Mouse (Mus musculus) spleen, adult 2 months (tissue): ENCODE data around the gene Cars2. TPM values are rescaled to one million over a fixed set of nuclear protein-coding genes. Genes with fewer than 3 reads are reported as not detected.
A peak's percentile ranks its signal among the peaks of the same experiment; 100 is the strongest.

ENCODE experiments used
- DNase-seq, 2 experiments: peaks; one replicate each; pipeline versions ENCODE4 v3.0.0 to v3.0.0-alpha.2; 2012 to 2021; ENCODE audit warnings: low spot score in 2 of 2, low read depth in 1 of 2
- H3K27ac ChIP-seq: fragments of 200-500 bp; 2 replicates; pipeline ENCODE4 v1.5.1; 2012; ENCODE audit warnings: low read length, inconsistent platforms; ENCODE audit not compliant: insufficient read depth
- H3K27me3 ChIP-seq: fragments of 200-500 bp; 2 replicates; pipeline ENCODE4 v1.6.1; 2012; ENCODE audit warnings: mild to moderate bottlenecking, moderate library complexity, low read length, inconsistent platforms; ENCODE audit not compliant: control insufficient read depth, insufficient read depth
- H3K36me3 ChIP-seq: fragments of 200-500 bp; 2 replicates; pipeline ENCODE4 v1.6.1; 2012; ENCODE audit warnings: mild to moderate bottlenecking, low read length, inconsistent platforms; ENCODE audit not compliant: control insufficient read depth, insufficient read depth
- H3K4me1 ChIP-seq: fragments of 200-500 bp; 2 replicates; pipeline ENCODE4 v1.6.1; 2011; ENCODE audit warnings: inconsistent platforms; ENCODE audit not compliant: control insufficient read depth, insufficient read depth, insufficient read length
- H3K4me3 ChIP-seq: fragments of 200-500 bp; 2 replicates; pipeline ENCODE4 v1.5.1; 2011; ENCODE audit warnings: mild to moderate bottlenecking, inconsistent platforms; ENCODE audit not compliant: insufficient read depth, insufficient read length; ENCODE audit errors: extremely low read depth
- CTCF ChIP-seq: fragments of 200-500 bp; IDR thresholded peaks from 2 replicates; pipeline ENCODE4 v1.5.1; 2011; ENCODE audit warnings: mild to moderate bottlenecking, inconsistent platforms; ENCODE audit not compliant: insufficient read depth, insufficient read length, insufficient replicate concordance; ENCODE audit errors: extremely low read depth
- POLR2A ChIP-seq: fragments of 200-500 bp; IDR thresholded peaks from 2 replicates; pipeline ENCODE4 v1.6.1; 2011; ENCODE audit warnings: low read depth, low read length, inconsistent platforms
- WGBS: fragments of 180-500 bp; shearing (Covaris S2); methylation state at CpG from one replicate; pipeline ENCODE4 v1.1.7; 2018; 5-methylcytosine and 5-hydroxymethylcytosine counted together
- polyA plus RNA-seq: library from polyadenylated mRNA; depleted of rRNA; stranded (reverse); fragments of >200 nt; gene quantifications from 2 replicates; pipeline ENCODE4 v1.2.3, GENCODE M21; 2012

The Cars2 gene
- polyA plus RNA-seq, 1 experiment = 29.8 TPM

DNA sequence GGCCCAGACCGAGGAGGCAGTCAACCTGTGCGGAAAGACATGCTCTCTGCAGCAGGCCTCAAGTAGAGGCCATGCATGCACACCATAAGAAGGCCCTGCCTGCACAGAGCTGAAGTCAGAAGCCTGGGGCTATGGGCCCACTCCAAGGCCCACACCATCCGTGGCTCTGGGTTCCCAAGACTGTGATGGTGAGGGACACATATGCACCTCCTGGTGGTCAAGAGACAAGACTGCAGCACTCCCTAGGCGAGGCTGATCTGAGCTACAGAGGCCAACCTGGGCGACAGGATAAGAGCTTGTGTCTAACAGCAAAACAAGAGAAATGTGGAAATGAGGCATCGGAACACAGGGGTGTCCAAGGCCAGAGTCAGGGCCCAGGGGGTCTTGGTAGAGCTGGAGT is 3.5 kb downstream of the Cars2 start:
- no peak for DNase-seq

DNA sequence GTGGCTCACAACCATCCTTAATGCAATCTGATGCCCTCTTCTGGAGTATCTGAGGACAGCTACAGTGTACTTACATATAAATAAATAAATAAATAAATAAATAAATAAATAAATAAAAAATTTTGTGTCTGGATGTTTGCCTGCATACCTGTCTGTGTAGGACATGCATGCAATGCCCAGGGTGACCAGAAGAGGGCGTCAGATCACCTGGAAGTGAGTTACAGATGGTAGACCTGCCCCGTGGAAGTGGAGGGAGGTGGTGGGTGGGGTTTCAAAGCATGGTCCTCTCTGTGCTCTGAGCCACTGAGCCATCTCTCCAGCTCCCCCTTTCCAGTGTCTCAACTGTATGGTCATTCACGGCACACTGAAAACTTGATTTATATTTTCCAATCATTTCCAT is 6.2 kb downstream of the Cars2 start:
- TF ChIP-seq POLR2A (no peak), CTCF (peak; percentile 66; the same call in 1 of the 2 replicates)
- H3K27ac ChIP-seq = no peak overlapping the region
- no peak overlapping the region for H3K4me3 ChIP-seq
- H3K36me3 ChIP-seq = peaks cover 10% of the 10 kb centered on the region
- no peaks in the 10 kb centered on the region for H3K27me3 ChIP-seq
- no peaks in the 10 kb centered on the region for H3K4me1 ChIP-seq
- 41% methylated on average over 3 of the region's 3 CpGs for WGBS
- DNase-seq = peak; percentile 41 to 66

More for the DNA sequence above, 3.5 kb downstream of the Cars2 start:
- no peak overlapping the region for H3K27ac ChIP-seq
- no peak overlapping the region for H3K4me3 ChIP-seq
- H3K27me3 ChIP-seq = no peaks in the 10 kb centered on the region
- H3K4me1 ChIP-seq = no peaks in the 10 kb centered on the region
- H3K36me3 ChIP-seq = peaks cover 7% of the 10 kb centered on the region
- WGBS = 69% methylated on average over 6 of the region's 6 CpGs
- TF ChIP-seq POLR2A (no peak), CTCF (peak; percentile 3; the same call in 1 of the 2 replicates)

DNA sequence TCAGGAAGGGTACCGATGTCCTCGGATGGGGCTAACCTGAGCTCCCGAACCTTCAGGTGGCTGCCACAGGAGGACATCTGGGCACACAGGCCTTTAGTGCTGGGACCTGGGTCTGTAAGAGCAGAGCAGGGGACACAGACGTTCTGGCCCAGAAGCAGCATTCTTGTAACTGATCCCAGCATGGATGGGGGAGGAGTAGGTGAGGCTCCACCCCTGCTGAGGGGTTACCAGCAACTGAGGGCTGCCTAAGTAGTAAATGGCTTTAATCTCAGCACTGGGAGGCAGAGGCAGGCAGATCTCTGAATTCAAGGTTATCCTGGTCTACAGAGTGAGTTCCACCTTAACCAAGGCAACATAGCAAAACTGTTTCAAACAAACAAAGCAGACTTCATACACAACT is 7.7 kb downstream of the Cars2 start:
- no peak overlapping the region for H3K4me3 ChIP-seq
- no peak for DNase-seq
- H3K36me3 ChIP-seq = peaks cover 10% of the 10 kb centered on the region
- 89% methylated on average over 4 of the region's 4 CpGs for WGBS
- H3K27me3 ChIP-seq = no peaks in the 10 kb centered on the region
- TF ChIP-seq CTCF (no peak), POLR2A (no peak)
- H3K27ac ChIP-seq = no peak overlapping the region
- no peaks in the 10 kb centered on the region for H3K4me1 ChIP-seq

DNA sequence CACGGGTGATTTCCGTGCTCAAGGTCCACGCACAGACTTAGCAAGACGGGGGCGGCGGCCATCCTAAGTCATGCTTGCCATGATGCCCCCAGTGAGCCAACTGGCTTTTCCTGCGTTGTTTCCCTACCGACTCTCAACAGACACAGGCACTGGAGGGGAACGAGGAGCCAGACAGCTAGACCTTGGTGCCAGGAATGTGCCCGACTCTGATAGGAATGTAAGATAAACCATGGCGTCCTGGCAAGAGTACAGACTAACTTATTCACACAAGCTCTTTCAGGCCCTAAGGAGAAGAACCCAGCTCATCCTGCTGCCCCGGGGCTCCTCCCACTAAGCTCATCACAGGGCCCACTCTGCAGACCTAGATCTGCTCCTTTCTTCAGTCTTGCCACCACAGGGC is 8.6 kb downstream of the Cars2 start:
- TF ChIP-seq POLR2A (no peak), CTCF (no peak)
- H3K36me3 ChIP-seq = peaks cover 10% of the 10 kb centered on the region

DNA sequence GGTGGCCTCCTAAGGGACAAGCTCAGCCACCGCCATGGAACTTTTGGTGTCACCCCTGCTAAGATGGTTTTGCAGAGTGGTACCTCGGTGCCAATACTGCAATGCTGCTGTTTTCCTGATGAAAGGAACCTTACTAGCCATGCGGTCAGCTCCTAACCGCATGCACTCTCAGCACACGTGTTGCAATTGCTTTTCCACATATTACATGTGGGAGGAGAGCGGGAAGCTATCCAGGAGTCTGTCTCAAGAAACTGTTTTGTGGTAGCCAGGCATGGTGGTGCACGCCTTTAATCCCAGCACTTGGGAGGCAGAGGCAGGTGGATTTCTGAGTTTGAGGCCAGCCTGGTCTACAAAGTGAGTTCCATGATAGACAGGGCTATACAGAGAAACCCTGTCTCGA is 10.4 kb downstream of the Cars2 start:
- 97% methylated on average over 8 of the region's 8 CpGs for WGBS
- H3K4me3 ChIP-seq = no peak overlapping the region
- H3K27me3 ChIP-seq = no peaks in the 10 kb centered on the region
- DNase-seq = no peak
- H3K36me3 ChIP-seq = peaks cover 7% of the 10 kb centered on the region
- no peak overlapping the region for H3K27ac ChIP-seq
- H3K4me1 ChIP-seq = no peaks in the 10 kb centered on the region
- no peak for TF ChIP-seq POLR2A
- no peak for TF ChIP-seq CTCF

More for the DNA sequence above, 8.6 kb downstream of the Cars2 start:
- DNase-seq = no peak
- WGBS = 94% methylated on average over 12 of the region's 12 CpGs
- no peaks in the 10 kb centered on the region for H3K27me3 ChIP-seq
- no peak overlapping the region for H3K27ac ChIP-seq
- H3K4me1 ChIP-seq = no peaks in the 10 kb centered on the region
- no peak overlapping the region for H3K4me3 ChIP-seq

DNA sequence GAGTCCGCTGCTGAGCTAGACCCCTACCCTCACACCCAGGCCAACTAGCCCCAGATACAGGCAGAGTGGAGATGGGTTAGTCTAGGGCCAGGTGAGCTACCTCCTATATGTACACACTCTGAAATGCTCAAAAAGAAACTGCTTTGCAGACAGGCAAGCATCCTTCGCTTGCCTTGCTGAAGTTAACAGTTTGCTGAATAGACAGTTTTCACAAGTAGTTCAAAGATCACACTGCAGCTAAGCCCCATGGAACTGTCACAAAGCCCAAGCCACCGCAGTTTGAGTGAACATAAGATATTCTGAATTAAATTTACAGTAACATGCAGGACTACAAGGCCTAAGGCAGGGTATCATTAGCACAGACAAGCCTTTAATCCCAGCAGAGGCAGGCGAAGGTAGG is 11.5 kb downstream of the Cars2 start:
- Histone ChIP-seq H3K36me3 (peaks cover 7% of the 10 kb centered on the region), H3K4me3 (no peak overlapping the region), H3K27me3 (no peaks in the 10 kb centered on the region), H3K27ac (no peak overlapping the region), H3K4me1 (no peaks in the 10 kb centered on the region)
- TF ChIP-seq CTCF = no peak
- no peak for TF ChIP-seq POLR2A
- 92% methylated on average over 4 of the region's 4 CpGs for WGBS
- DNase-seq = no peak

DNA sequence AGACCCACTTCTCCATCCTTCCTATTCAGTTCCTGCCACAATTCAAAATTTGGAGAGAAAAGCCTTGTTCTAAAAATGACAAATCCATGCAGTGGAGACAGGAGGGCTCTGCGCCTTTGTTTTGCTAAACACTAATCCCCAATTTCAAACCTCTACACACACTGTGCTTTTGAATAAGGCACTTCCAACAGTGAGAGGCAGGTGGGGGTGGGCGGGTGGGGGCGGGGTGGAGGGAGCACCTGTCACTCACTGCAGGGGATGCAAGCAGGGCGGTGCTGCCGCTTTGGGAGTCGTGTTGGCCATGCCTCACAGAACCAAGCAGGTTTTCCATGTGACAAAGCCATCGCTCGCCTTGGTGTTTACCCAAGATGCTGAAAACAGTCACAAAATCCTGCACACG is 16.1 kb downstream of the Cars2 start:
- 93% methylated on average over 9 of the region's 9 CpGs for WGBS
- peaks cover 13% of the 10 kb centered on the region for H3K36me3 ChIP-seq

DNA sequence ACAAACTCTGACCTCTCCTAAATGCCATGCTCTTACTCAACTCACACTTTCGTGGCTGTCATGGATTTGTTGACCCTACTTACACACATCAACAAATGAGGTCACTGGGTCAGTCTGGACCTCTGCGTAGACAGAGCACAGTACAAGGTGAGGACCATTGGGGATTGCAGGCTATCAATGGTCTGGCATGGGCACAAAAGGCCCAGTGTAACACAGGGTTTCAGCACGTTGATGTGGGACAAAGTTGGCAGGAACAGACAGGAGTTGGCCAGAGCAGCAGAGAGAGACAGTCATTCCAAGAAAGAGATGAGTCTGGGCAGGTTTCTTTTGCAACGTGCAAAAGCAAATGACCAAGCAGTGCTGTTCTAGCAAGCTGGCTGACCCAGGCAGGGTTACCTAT is 19.7 kb downstream of the Cars2 start:
- H3K4me1 ChIP-seq = peaks cover 2% of the 10 kb centered on the region; the same call in 1 of the 2 replicates
- TF ChIP-seq POLR2A (no peak), CTCF (no peak)
- 89% methylated on average over 4 of the region's 4 CpGs for WGBS
- no peak overlapping the region for H3K27ac ChIP-seq
- DNase-seq = no peak
- no peak overlapping the region for H3K4me3 ChIP-seq
- H3K36me3 ChIP-seq = peaks cover 23% of the 10 kb centered on the region
- H3K27me3 ChIP-seq = no peaks in the 10 kb centered on the region

More for the DNA sequence above, 16.1 kb downstream of the Cars2 start:
- DNase-seq = no peak
- Histone ChIP-seq H3K27ac (no peak overlapping the region), H3K4me3 (no peak overlapping the region), H3K27me3 (no peaks in the 10 kb centered on the region), H3K4me1 (no peaks in the 10 kb centered on the region)
- TF ChIP-seq POLR2A (no peak), CTCF (no peak)
